Mouse (Mus musculus): Measurements from ENCODE around the gene Slc43a1.
"Not testable (repeated sequence)": the region's sequence is repeated elsewhere in the genome, so short reads cannot be mapped to it uniquely, and the experiment has no call there.

Slc43a1 gene

DNA sequence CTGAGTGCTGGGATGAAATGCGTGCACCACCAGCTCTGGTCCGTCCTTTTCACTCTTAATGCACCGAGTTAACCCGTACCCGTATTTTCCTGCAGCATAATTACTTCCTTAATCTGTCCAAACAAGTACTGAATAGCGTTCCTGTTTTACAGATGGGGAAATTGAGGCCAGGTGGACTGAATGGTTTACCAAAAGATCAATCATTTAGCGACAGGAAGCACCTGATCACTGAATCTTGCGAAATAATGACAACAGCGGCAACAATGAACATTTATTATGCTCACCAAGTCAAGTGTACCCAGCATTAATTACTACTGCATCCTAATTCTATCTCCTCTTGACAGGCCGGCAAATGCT, at the start of gene Slc43a1:
Gene Slc43a1 (plus strand): TSS at position 258 of the 357 bp plus-strand sequence.
- no peak for DNase-seq

- no peak for DNase-seq
Measured at GRCm38 (mm10) chr2:84790418-84790817, 48.2 kb upstream of the Slc43a1 start.

DNA sequence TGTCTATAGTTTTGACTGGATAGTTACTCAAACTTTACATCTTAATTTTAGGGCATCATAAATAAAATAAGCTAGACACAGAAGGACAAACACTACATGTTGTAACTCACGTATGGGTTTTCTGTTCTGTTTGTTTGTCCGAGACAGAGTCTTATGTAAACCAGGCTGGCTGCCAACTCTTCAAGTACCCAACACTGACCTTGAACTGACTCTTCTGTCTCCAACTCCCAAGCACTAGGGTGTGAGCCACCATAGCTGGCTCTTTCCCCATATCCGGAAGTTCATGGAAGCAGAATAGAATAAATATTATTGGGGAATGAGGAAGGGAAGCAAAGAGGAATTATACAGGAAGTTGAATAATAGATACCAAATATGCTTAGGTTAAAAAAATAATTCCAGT, 46.1 kb upstream of the Slc43a1 start:
- no peak for DNase-seq

- DNase-seq, result no peak
Measured at GRCm38 (mm10) chr2:84793154-84793553, 45.5 kb upstream of the Slc43a1 start.

DNA sequence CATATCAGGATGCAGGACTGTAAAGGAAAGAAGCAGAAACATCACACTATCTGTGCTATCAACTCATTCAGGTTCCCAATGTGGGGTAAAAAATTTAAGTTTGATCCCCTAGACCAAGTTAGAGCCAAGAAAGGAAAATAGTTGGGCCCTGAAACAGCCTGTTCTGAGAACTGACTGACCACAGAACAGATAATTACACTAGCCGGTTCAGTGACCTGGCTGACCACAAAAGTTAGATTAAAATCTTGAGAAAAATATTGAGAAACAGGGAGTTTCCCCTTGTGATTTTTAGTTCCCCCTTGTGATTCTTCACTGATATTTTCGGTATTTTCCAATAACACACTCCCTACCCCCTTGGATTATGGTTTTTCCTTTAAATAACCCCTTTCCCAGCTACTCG, 44.8 kb upstream of the Slc43a1 start:
- no peak for DNase-seq

- peak; percentile 71 for DNase-seq
Measured at GRCm38 (mm10) chr2:84797833-84798492, 40.7 kb upstream of the Slc43a1 start.

DNA sequence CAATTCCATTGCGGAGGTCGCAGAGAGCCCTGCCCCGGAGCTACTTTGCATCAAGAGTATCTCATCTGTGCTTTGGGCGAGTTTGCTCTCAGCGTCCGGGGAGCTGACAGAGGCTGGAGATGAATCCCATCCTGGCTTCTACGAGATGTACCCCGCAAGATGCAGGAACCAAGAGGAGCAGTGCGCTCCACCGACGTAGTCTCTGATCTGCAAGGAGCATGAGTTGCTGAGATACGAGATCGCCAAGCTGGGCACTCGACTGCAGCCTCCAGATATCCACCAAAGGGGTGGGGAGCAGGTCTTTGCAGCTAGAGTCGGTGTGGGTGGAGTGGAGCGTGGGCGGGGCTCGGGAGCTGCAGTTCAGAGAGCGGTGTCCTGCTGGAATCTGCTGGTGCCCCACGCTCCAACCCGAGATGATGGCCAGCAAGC, 40.1 kb upstream of the Slc43a1 start, which contains the start of gene Ube2l6:
Gene Ube2l6 (plus strand): TSS at position 336 of the 429 bp plus-strand sequence.
- peak; percentile 63 for DNase-seq

DNA sequence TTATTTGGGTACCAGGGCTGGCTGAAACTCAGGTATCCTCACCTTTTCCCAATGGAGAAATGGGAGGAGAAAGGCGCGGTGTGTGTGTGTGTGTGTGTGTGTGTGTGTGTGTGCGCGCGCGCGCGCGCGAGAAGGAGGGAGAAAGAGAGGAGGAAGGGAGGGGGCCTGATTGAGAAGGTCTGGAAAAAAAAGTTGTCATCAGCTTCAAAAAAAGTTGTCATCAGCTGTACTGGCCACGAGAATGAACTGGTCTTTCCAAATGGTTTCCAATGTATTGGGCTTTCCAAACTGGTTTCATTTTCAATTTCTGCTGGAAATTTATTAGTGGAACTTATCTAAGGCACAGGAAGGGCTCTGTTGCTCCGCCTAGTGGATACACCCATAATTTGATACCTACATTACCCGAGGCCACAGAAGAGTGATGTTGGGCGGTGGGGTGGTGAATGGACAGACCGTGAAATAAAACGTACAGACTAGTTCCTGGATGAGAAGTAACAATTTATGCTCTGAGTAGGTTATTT, 39.5 kb upstream of the Slc43a1 start:
- peak; percentile 31 for DNase-seq

- no peak for DNase-seq
Measured at GRCm38 (mm10) chr2:84800304-84800703, 38.3 kb upstream of the Slc43a1 start.

- DNase-seq, result not testable (repeated sequence)
Measured at GRCm38 (mm10) chr2:84801223-84801622, 37.4 kb upstream of the Slc43a1 start.

DNA sequence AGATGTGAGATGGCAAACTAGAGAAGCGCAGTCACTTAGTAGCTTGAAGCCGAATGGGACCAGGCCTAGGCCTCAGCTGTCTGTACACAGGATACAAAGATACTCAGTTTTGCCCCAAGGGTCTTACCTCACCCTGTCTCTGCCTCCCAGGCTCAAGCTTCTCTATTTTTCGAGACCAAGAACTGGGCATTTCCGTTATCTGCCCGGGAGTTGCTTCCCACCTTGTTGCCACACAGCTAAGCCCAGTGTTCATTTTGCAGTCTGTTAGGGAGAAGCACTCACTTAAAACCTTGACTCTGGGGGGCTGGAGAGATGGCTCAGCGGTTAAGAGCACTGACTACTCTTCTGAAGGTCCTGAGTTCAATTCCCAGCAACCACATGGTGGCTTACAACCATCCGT, 34.7 kb upstream of the Slc43a1 start:
- DNase-seq, result no peak

GRCm38 (mm10) chr2:84806546-84806945, 32.1 kb upstream of the Slc43a1 start:
- DNase-seq, result no peak

DNA sequence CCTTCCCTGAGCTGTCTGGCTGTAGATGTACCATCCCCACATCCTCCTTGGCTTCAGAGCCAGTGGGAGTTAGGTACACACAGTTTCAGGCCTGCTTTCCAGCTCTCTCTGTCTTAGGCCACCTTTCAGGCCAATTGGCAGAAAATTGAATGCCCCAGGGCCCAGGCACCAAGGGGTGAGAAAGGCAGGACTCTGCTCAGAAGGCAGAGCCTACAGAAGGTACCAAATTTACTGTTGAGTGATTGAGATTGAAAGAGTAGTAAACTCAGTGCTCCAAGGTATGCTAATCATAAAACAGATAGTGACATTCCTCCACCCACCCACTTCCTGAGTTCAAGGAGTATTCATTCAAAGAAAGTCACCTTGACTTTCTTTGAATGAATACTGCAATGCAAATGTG, 29.3 kb upstream of the Slc43a1 start:
- no peak for DNase-seq

DNA sequence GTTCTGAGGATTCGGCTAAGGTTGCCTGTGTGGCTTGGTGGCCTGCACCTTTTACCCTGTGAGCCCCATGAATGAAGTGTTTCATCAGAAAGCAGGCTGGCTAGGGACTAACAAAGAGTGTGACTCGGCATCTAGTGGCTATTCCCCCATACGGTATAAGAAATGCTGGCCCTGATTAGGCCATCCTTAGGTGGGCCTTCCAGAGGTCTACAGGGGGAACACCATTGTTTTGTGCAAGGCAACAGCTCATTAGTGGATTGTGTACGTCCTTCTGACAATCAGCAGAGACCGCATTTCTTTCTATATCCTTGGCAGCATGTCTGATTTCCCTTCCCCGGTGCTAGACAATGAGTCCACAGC, 28.1 kb upstream of the Slc43a1 start:
- DNase-seq, result no peak

DNA sequence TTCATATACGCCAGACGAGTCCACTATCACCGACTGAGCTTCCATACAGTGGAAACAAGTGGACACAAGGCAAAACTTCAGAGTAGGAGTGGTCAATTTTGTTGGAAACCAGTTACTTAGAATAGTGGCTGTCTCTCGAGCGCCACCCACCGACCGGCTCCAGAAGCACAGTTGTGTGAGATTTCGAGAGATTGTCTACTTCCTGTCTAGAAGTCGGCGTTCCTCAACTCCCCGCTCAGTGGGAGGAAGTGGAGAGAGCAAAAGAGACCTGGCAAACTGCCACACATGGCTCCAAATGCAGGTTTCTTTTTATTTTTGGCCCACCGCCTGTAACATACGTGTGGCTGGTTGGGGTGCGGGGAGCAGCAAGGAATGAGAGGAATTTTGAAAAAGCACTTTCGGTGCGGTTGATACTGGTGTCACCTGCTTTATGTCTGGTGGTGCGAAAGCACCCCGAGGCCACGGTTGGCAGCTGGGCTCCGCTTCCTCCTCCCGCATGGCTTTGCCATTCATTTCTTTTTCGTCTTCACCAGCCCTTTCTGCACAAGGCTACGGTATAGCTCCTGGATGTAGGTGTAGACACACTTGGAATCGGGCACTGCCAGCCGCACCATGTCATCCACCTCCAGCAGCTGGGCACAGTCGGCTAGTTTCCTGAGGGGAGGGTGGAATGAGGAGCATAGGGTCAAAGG, 27.6 kb upstream of the Slc43a1 start:
- DNase-seq, result peak; percentile 80

GRCm38 (mm10) chr2:84811880-84812279, 26.8 kb upstream of the Slc43a1 start:
- no peak for DNase-seq

DNA sequence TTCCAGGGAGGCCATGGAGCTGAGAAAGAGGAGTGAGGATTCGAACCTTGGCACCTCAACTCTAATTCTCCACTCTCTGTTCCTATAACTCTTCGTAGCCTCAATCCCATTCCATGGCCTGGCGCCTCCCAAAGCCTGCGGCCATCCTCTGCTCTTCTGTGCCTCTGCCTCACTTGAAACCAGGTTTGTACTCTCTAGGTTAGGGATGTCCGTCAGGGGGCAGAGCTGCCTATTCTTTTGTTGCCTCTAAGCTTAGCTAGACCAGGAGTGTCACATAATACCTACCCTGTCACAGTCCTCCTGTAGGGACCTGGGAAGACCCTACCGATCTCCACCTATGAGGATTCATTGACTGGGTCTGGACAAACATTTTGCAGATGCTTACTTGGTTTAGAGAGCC, 26.0 kb upstream of the Slc43a1 start:
- no peak for DNase-seq

- DNase-seq, result no peak
Measured at GRCm38 (mm10) chr2:84819861-84820260, 18.8 kb upstream of the Slc43a1 start.

GRCm38 (mm10) chr2:84822552-84822951, 16.1 kb upstream of the Slc43a1 start, which contains the start of gene Smtnl1:
Gene Smtnl1 (minus strand): TSS chr2:84822652.
- DNase-seq, result no peak

- no peak for DNase-seq
Measured at GRCm38 (mm10) chr2:84823237-84823636, 15.4 kb upstream of the Slc43a1 start.

- DNase-seq, result peak; percentile 82
Measured at GRCm38 (mm10) chr2:84826488-84827282, 12.0 kb upstream of the Slc43a1 start, which contains the start of gene Timm10. Gene Timm10 (plus strand): TSS chr2:84826997.

- no peak for DNase-seq
Measured at GRCm38 (mm10) chr2:84827283-84827920, 11.2 kb upstream of the Slc43a1 start.
